Mouse (Mus musculus): ENCODE data around the gene Pyroxd2.

Gene Pyroxd2

GRCm38 (mm10) chr19:42752363-42752931 is at the start of gene Pyroxd2:
Pyroxd2 (minus strand) TSS chr19:42752775.
- DNase-seq (ENCODE audit: low read depth, low spot score) = peak; percentile 91

GRCm38 (mm10) chr19:42797866-42798265 is 45.3 kb upstream of the Pyroxd2 start:
- no peak for DNase-seq (ENCODE audit: low read depth, low spot score)

GRCm38 (mm10) chr19:42795801-42796200 is 43.2 kb upstream of the Pyroxd2 start:
- DNase-seq (ENCODE audit: low read depth, low spot score) = no peak

- peak; percentile 92 for DNase-seq (ENCODE audit: low read depth, low spot score)
Measured at GRCm38 (mm10) chr19:42794914-42795613, 42.5 kb upstream of the Pyroxd2 start.

GRCm38 (mm10) chr19:42788311-42788710 is 35.7 kb upstream of the Pyroxd2 start:
- no peak for DNase-seq (ENCODE audit: low read depth, low spot score)

- DNase-seq (ENCODE audit: low read depth, low spot score) = no peak
Measured at GRCm38 (mm10) chr19:42785562-42786220, 33.1 kb upstream of the Pyroxd2 start.

GRCm38 (mm10) chr19:42785129-42785528 is 32.6 kb upstream of the Pyroxd2 start:
- DNase-seq (ENCODE audit: low read depth, low spot score) = peak; percentile 30

GRCm38 (mm10) chr19:42780156-42780538 is 27.6 kb upstream of the Pyroxd2 start:
- DNase-seq (ENCODE audit: low read depth, low spot score) = peak; percentile 64

- DNase-seq (ENCODE audit: low read depth, low spot score) = peak; percentile 95
Measured at GRCm38 (mm10) chr19:42779531-42780155, 27.1 kb upstream of the Pyroxd2 start, which contains the start of gene Hps1. Hps1 (minus strand) TSS chr19:42779978.

- peak; percentile 80 for DNase-seq (ENCODE audit: low read depth, low spot score)
Measured at GRCm38 (mm10) chr19:42777801-42778200, 25.2 kb upstream of the Pyroxd2 start.

- DNase-seq (ENCODE audit: low read depth, low spot score) = peak; percentile 85
Measured at GRCm38 (mm10) chr19:42776813-42777212, 24.2 kb upstream of the Pyroxd2 start.

GRCm38 (mm10) chr19:42770141-42770872 is 17.7 kb upstream of the Pyroxd2 start:
- DNase-seq (ENCODE audit: low read depth, low spot score) = no peak

GRCm38 (mm10) chr19:42769648-42770047 is 17.1 kb upstream of the Pyroxd2 start:
- DNase-seq (ENCODE audit: low read depth, low spot score) = no peak

- DNase-seq (ENCODE audit: low read depth, low spot score) = no peak
Measured at GRCm38 (mm10) chr19:42767361-42767760, 14.8 kb upstream of the Pyroxd2 start.

GRCm38 (mm10) chr19:42764398-42764797 is 11.8 kb upstream of the Pyroxd2 start:
- peak; percentile 45 for DNase-seq (ENCODE audit: low read depth, low spot score)

GRCm38 (mm10) chr19:42756671-42757070 is 4.1 kb upstream of the Pyroxd2 start:
- no peak for DNase-seq (ENCODE audit: low read depth, low spot score)

GRCm38 (mm10) chr19:42755148-42755870 is 2.7 kb upstream of the Pyroxd2 start:
- DNase-seq (ENCODE audit: low read depth, low spot score) = no peak

- peak; percentile 35 for DNase-seq (ENCODE audit: low read depth, low spot score)
Measured at GRCm38 (mm10) chr19:42753141-42753917, 754 bp upstream of the Pyroxd2 start.

GRCm38 (mm10) chr19:42750196-42750595 is 2.4 kb downstream of the Pyroxd2 start:
- no peak for DNase-seq (ENCODE audit: low read depth, low spot score)

- no peak for DNase-seq (ENCODE audit: low read depth, low spot score)
Measured at GRCm38 (mm10) chr19:42746702-42747101, 5.9 kb downstream of the Pyroxd2 start.
